In genomic region chr4:63033724-63034123, GRCm38 (mm10) we compare ENCODE assay signal across 13 mouse cellular contexts.
DNase-seq lines count a peak whose midpoint lies in the region; ATAC-seq lines count a peak whose summit lies in the region.
"Had no signal": no experiment of that assay in that cellular context is flagged by ENCODE, and none has a peak within 500 bp of the region (broad histone marks: within the 10 kb centered on the region; RNA-seq: fewer than 3 reads in every experiment).

No protein-coding gene starts in this region.

- WGBS in embryonic facial prominence, embryonic 13.5 days = 34% methylated on average over 5 of the region's 5 CpGs
- 29% methylated on average over 5 of the region's 5 CpGs for WGBS in embryonic facial prominence, embryonic 10.5 days
- WGBS in limb, embryonic 13.5 days = 56% methylated on average over 5 of the region's 5 CpGs
- 58% methylated on average over 5 of the region's 5 CpGs for WGBS in limb, embryonic 10.5 days
- 11% methylated on average over 5 of the region's 5 CpGs for WGBS in forebrain, embryonic 14.5 days
- WGBS in stomach, embryonic 15.5 days = 43% methylated on average over 5 of the region's 5 CpGs
- 54% methylated on average over 5 of the region's 5 CpGs for WGBS in liver, embryonic 11.5 days

- no peaks in the 10 kb centered on the region for H3K9me3 ChIP-seq in embryonic facial prominence, embryonic 13.5 days
- no peaks in the 10 kb centered on the region for H3K9me3 ChIP-seq in embryonic facial prominence, embryonic 10.5 days
- H3K9me3 ChIP-seq in limb, embryonic 13.5 days = no peaks in the 10 kb centered on the region
- H3K9me3 ChIP-seq in limb, embryonic 10.5 days (replicated peaks) = no peaks in the 10 kb centered on the region
- H3K9me3 ChIP-seq in forebrain, embryonic 14.5 days (replicated peaks; ENCODE audit: control insufficient read depth, low read length) = no peaks in the 10 kb centered on the region
- H3K9me3 ChIP-seq in stomach, embryonic 15.5 days = no peaks in the 10 kb centered on the region
- H3K9me3 ChIP-seq in liver, embryonic 11.5 days (ENCODE audit: control insufficient read depth, low read length) = no peaks in the 10 kb centered on the region

- H3K27me3 ChIP-seq in embryonic facial prominence, embryonic 13.5 days = no peaks in the 10 kb centered on the region
- H3K27me3 ChIP-seq in embryonic facial prominence, embryonic 10.5 days (replicated peaks; ENCODE audit: low read depth, poor library complexity, severe bottlenecking) = no peaks in the 10 kb centered on the region
- H3K27me3 ChIP-seq in limb, embryonic 13.5 days = no peaks in the 10 kb centered on the region
- H3K27me3 ChIP-seq in limb, embryonic 10.5 days (ENCODE audit: low read depth, poor library complexity, severe bottlenecking) = no peaks in the 10 kb centered on the region
- H3K27me3 ChIP-seq in forebrain, embryonic 14.5 days (replicated peaks; ENCODE audit: control insufficient read depth, insufficient read depth, low read length) = no peaks in the 10 kb centered on the region
- no peaks in the 10 kb centered on the region for H3K27me3 ChIP-seq in stomach, embryonic 15.5 days (replicated peaks)
- no peaks in the 10 kb centered on the region for H3K27me3 ChIP-seq in liver, embryonic 11.5 days (replicated peaks; ENCODE audit: control insufficient read depth, insufficient read depth, low read length)

- peaks cover 35% of the 10 kb centered on the region for H3K4me1 ChIP-seq in embryonic facial prominence, embryonic 13.5 days
- peaks cover 59% of the 10 kb centered on the region for H3K4me1 ChIP-seq in embryonic facial prominence, embryonic 10.5 days
- peaks cover 87% of the 10 kb centered on the region for H3K4me1 ChIP-seq in limb, embryonic 13.5 days
- peaks cover 42% of the 10 kb centered on the region for H3K4me1 ChIP-seq in limb, embryonic 10.5 days
- H3K4me1 ChIP-seq in forebrain, embryonic 14.5 days (ENCODE audit: control insufficient read depth, insufficient read depth, low read length) = no peaks in the 10 kb centered on the region
- peaks cover 29% of the 10 kb centered on the region for H3K4me1 ChIP-seq in stomach, embryonic 15.5 days
- no peaks in the 10 kb centered on the region for H3K4me1 ChIP-seq in liver, embryonic 11.5 days (replicated peaks; ENCODE audit: control insufficient read depth, insufficient read depth, low read length)

- peaks cover 8% of the 10 kb centered on the region; the same call in 1 of the 2 replicates for H3K36me3 ChIP-seq in embryonic facial prominence, embryonic 13.5 days
- H3K36me3 ChIP-seq in embryonic facial prominence, embryonic 10.5 days (replicated peaks) = peaks cover 13% of the 10 kb centered on the region; the same call in 1 of the 2 replicates
- peaks cover 11% of the 10 kb centered on the region for H3K36me3 ChIP-seq in limb, embryonic 13.5 days
- 0 out of 2 replicates have a peak, but pooled peaks cover 3% of the 10 kb centered on the region for H3K36me3 ChIP-seq in limb, embryonic 10.5 days
- no peaks in the 10 kb centered on the region for H3K36me3 ChIP-seq in forebrain, embryonic 14.5 days (ENCODE audit: control insufficient read depth, insufficient read depth, low read length)
- no peaks in the 10 kb centered on the region for H3K36me3 ChIP-seq in stomach, embryonic 15.5 days
- H3K36me3 ChIP-seq in liver, embryonic 11.5 days (ENCODE audit: control insufficient read depth, insufficient read depth, low read length) = no peaks in the 10 kb centered on the region

- no peak for DNase-seq in embryonic facial prominence, embryonic 10.5 days (ENCODE audit: low spot score)
- DNase-seq in limb, embryonic 10.5 days (ENCODE audit: low spot score) = no peak
- peak; percentile 12 for DNase-seq in forebrain, embryonic 14.5 days (ENCODE audit: low spot score)
- DNase-seq in liver, embryonic 11.5 days (ENCODE audit: low spot score) = no peak
- DNase-seq: adrenal gland, postnatal 25 days; heart, postnatal 4 days; kidney, postnatal 36 days; lung, adult 2 months; thymus, postnatal 36 days had no signal

- H3K9ac ChIP-seq in embryonic facial prominence, embryonic 13.5 days = no peak overlapping the region
- H3K9ac ChIP-seq in limb, embryonic 13.5 days = no peak overlapping the region
- no peak overlapping the region for H3K9ac ChIP-seq in forebrain, embryonic 14.5 days (ENCODE audit: low read length)
- no peak overlapping the region for H3K9ac ChIP-seq in stomach, embryonic 15.5 days
- H3K9ac ChIP-seq in liver, embryonic 11.5 days (ENCODE audit: low read depth, low read length) = no peak overlapping the region

- H3K4me3 ChIP-seq in embryonic facial prominence, embryonic 13.5 days = no peak overlapping the region
- no peak overlapping the region for H3K4me3 ChIP-seq in embryonic facial prominence, embryonic 10.5 days
- no peak overlapping the region for H3K4me3 ChIP-seq in limb, embryonic 13.5 days
- no peak overlapping the region for H3K4me3 ChIP-seq in limb, embryonic 10.5 days
- no peak overlapping the region for H3K4me3 ChIP-seq in forebrain, embryonic 14.5 days (ENCODE audit: low read depth, low read length)
- H3K4me3 ChIP-seq in stomach, embryonic 15.5 days (replicated peaks) = no peak overlapping the region
- H3K4me3 ChIP-seq in liver, embryonic 11.5 days (ENCODE audit: low read depth, low read length) = no peak overlapping the region

- peak overlapping the region; percentile 79 for H3K27ac ChIP-seq in embryonic facial prominence, embryonic 13.5 days
- H3K27ac ChIP-seq in embryonic facial prominence, embryonic 10.5 days (replicated peaks) = no peak overlapping the region
- H3K27ac ChIP-seq in limb, embryonic 13.5 days = peak overlapping the region; percentile 75; the same call in 1 of the 2 replicates
- H3K27ac ChIP-seq in limb, embryonic 10.5 days = no peak overlapping the region
- no peak overlapping the region for H3K27ac ChIP-seq in forebrain, embryonic 14.5 days (ENCODE audit: low read depth, low read length)
- peak overlapping the region; percentile 87; the same call in 1 of the 2 replicates for H3K27ac ChIP-seq in stomach, embryonic 15.5 days
- H3K27ac ChIP-seq in liver, embryonic 11.5 days (ENCODE audit: low read depth, low read length) = no peak overlapping the region

- no peak for ATAC-seq in embryonic facial prominence, embryonic 13.5 days (ENCODE audit: insufficient number of reproducible peaks, insufficient read depth, low FRiP score, low TSS enrichment, low read depth)
- ATAC-seq in limb, embryonic 13.5 days (ENCODE audit: low FRiP score, low read depth) = no peak
- ATAC-seq in forebrain, embryonic 14.5 days = peak; percentile 32; the same call in 1 of the 2 replicates
- no peak for ATAC-seq in stomach, embryonic 15.5 days (ENCODE audit: insufficient read depth, low FRiP score, low read depth)
- no peak for ATAC-seq in activated CD4-positive, CD25-positive, alpha-beta regulatory T cell, adult 4 months
- ATAC-seq in liver, embryonic 11.5 days (replicated peaks; ENCODE audit: low FRiP score) = no peak

- H3K4me2 ChIP-seq in embryonic facial prominence, embryonic 13.5 days = no peak overlapping the region
- H3K4me2 ChIP-seq in limb, embryonic 13.5 days (replicated peaks) = no peak overlapping the region
- no peak overlapping the region for H3K4me2 ChIP-seq in forebrain, embryonic 14.5 days (ENCODE audit: low read length)
- no peak overlapping the region for H3K4me2 ChIP-seq in stomach, embryonic 15.5 days
- H3K4me2 ChIP-seq in liver, embryonic 11.5 days = no peak overlapping the region

Comparison
In these comparisons a context has a peak if more than half of its experiments do, and no peak if none do; other contexts are left out.
1. H3K27ac ChIP-seq: peak in embryonic facial prominence, embryonic 13.5 days (single experiment), limb, embryonic 13.5 days (single experiment) and stomach, embryonic 15.5 days (single experiment); none in embryonic facial prominence, embryonic 10.5 days (single experiment), limb, embryonic 10.5 days (single experiment), forebrain, embryonic 14.5 days (single experiment) and liver, embryonic 11.5 days (single experiment).